Mouse (Mus musculus) hindbrain, embryonic 10.5 days (tissue): ENCODE data around the gene Luc7l3. TPM values are rescaled to one million over a fixed set of nuclear protein-coding genes. Genes with fewer than 3 reads are reported as not detected.

ENCODE experiments used
- DNase-seq: peaks from one replicate; pipeline ENCODE4 v3.0.0-alpha.2; 2017; ENCODE audit warnings: low spot score
- H3K27ac ChIP-seq: fragments of 300-500 bp; sonication (generic); 2 replicates; pipeline ENCODE4 v1.5.1; 2016; ENCODE audit warnings: mild to moderate bottlenecking, moderate library complexity
- H3K27me3 ChIP-seq: fragments of 300-500 bp; sonication (generic); 2 replicates; pipeline ENCODE4 v1.6.1; 2016; ENCODE audit warnings: mild to moderate bottlenecking; ENCODE audit not compliant: poor library complexity, insufficient read depth, severe bottlenecking
- H3K36me3 ChIP-seq: fragments of 300-500 bp; sonication (generic); 2 replicates; pipeline ENCODE4 v1.6.1; 2016; ENCODE audit warnings: mild to moderate bottlenecking, moderate library complexity
- H3K4me1 ChIP-seq: fragments of 300-500 bp; sonication (generic); replicated peaks from 2 replicates; pipeline ENCODE4 v1.6.1; 2016; ENCODE audit warnings: mild to moderate bottlenecking
- H3K4me3 ChIP-seq: fragments of 300-500 bp; sonication (generic); 2 replicates; pipeline ENCODE4 v1.5.1; 2016; ENCODE audit warnings: mild to moderate bottlenecking, moderate library complexity
- H3K9me3 ChIP-seq: fragments of 300-500 bp; sonication (generic); 2 replicates; pipeline ENCODE4 v1.6.1; 2016; ENCODE audit warnings: mild to moderate bottlenecking, moderate library complexity
- WGBS: fragments of 180-500 bp; shearing (Covaris S2); methylation state at CpG from one replicate; pipeline ENCODE4 v1.1.7; 2016; 5-methylcytosine and 5-hydroxymethylcytosine counted together
- polyA plus RNA-seq: library from polyadenylated mRNA; unstranded; fragments of >200 nt; fragmentation: Nextera tagmentation; extraction: Ambion mirVana; gene quantifications from 2 replicates; pipeline ENCODE4 v1.2.1, GENCODE M21; 2016

Luc7l3 gene
- polyA plus RNA-seq, 1 experiment from 2014 or later, result 72.3 TPM

DNA sequence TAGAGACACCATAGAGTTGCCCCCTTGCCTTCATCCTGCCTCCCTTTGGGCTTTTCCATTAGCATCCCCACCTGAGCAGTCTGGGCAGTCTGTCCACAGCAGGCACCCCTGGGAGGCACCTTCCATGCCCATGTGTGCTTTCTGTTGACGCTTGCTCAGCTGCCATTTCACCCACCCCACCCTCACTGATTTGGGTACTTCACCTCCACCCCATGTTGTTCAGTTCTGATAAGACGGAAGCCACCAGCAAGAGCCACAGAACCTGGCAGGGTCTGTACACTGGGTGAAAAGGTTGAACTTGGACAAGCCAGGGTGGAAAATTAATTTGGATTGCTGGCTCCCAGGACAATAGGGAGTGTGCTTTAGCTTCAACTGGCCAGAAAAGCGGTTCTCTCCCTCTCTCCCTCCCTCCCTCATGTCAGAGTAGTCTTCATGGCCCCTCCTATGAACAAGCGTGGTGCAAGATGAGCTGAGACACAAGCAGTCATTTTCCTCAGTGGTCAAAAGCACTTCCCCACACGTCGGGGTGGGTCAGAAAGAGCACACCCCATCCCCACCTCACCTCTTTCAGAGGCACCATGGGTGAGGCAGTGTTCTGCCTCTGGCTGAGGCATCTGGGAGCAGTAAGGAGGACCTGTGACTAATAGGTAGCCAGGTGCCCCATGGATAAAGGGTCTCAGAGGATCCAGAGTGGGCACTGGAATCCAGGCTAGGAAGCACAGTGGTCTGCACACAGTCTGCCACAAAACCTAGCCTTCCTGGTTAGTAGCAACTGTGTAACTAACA, 60.0 kb downstream of the Luc7l3 start:
- H3K9me3 ChIP-seq, result no peaks in the 10 kb centered on the region
- no peaks in the 10 kb centered on the region for H3K27me3 ChIP-seq
- H3K36me3 ChIP-seq, result no peaks in the 10 kb centered on the region
- no peak overlapping the region for H3K27ac ChIP-seq
- H3K4me1 ChIP-seq, result peaks cover 25% of the 10 kb centered on the region
- WGBS, result 73% methylated on average over 6 of the region's 6 CpGs
- DNase-seq, result no peak
- no peak overlapping the region for H3K4me3 ChIP-seq

DNA sequence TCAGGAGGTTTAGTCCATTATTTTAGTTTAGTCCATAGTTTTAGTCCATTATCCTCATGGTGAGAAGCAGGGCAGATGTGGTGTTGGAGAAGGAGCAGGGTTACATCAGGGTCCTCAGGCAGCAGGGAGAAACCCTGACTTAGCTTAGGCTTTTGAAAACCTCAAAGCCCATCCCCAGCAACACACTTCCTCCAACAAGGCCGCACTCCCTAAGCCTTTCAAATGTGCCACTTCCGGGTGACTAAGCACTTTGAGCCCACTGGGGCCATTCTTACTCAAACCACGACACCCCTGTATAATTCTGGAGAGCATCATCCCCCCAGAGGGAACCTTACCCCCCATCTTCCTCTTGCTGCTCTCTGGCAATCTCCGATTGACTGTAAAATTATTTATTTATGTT, 62.0 kb downstream of the Luc7l3 start:
- H3K4me3 ChIP-seq, result no peak overlapping the region
- DNase-seq, result no peak
- H3K36me3 ChIP-seq, result no peaks in the 10 kb centered on the region
- no peaks in the 10 kb centered on the region for H3K9me3 ChIP-seq
- H3K4me1 ChIP-seq, result 0 out of 2 replicates have a peak, but pooled peaks cover 14% of the 10 kb centered on the region
- 68% methylated on average over 4 of the region's 4 CpGs for WGBS
- no peak overlapping the region for H3K27ac ChIP-seq
- H3K27me3 ChIP-seq, result no peaks in the 10 kb centered on the region

GRCm38 (mm10) chr11:94257987-94258386, 63.8 kb downstream of the Luc7l3 start:
- H3K36me3 ChIP-seq, result no peaks in the 10 kb centered on the region
- 82% methylated on average over 14 of the region's 14 CpGs for WGBS
- DNase-seq, result no peak
- H3K9me3 ChIP-seq, result no peaks in the 10 kb centered on the region
- H3K27me3 ChIP-seq, result no peaks in the 10 kb centered on the region
- H3K4me3 ChIP-seq, result no peak overlapping the region
- no peak overlapping the region for H3K27ac ChIP-seq
- H3K4me1 ChIP-seq, result 0 out of 2 replicates have a peak, but pooled peaks cover 10% of the 10 kb centered on the region

DNA sequence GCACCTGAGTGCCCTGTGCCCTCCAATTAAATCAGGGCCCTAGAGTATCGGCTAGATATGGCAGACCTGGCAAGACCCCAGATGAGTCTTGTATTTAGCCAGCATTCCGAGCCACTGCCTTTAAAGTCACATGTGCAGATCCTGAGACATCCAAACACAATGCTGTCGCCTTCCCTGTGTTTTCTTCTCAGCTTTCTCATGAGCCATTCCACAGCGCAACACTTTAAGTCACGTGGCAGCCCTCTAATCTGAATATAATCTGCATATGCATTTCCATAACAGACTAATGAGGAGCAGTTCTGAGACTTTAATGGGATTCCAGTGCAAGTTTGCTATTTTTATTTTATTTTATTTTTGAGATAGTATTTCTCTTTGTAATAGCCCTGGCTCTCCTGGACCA, 66.1 kb downstream of the Luc7l3 start:
- H3K9me3 ChIP-seq, result no peaks in the 10 kb centered on the region
- no peak for DNase-seq
- H3K27ac ChIP-seq, result no peak overlapping the region
- H3K36me3 ChIP-seq, result no peaks in the 10 kb centered on the region
- WGBS, result 81% methylated on average over 5 of the region's 5 CpGs
- no peaks in the 10 kb centered on the region for H3K4me1 ChIP-seq
- H3K4me3 ChIP-seq, result no peak overlapping the region
- H3K27me3 ChIP-seq, result no peaks in the 10 kb centered on the region

DNA sequence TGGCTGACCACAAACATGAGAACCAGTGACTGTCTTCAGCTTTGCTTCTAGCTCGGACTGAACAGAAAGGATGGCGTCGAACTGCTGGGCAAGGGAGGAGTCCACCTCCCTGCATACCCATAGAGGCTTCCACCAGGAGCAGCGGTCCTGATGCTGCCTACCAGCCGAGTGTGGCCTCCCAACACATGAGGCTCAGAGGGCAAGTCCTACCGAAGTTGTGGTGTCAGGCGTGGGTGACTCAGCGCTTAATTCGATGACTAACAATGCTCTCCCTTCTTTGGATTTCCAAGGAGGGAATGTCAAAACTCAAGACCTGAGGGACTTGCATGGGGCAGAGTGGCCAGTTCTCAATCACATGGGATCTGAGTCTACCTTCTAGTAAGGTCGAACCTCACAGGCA, 68.1 kb downstream of the Luc7l3 start:
- Histone ChIP-seq H3K36me3 (no peaks in the 10 kb centered on the region), H3K4me3 (no peak overlapping the region), H3K27ac (no peak overlapping the region), H3K27me3 (peaks cover under 1% of the 10 kb centered on the region; the same call in 1 of the 2 replicates), H3K4me1 (no peaks in the 10 kb centered on the region), H3K9me3 (no peaks in the 10 kb centered on the region)
- no peak for DNase-seq
- 87% methylated on average over 10 of the region's 10 CpGs for whole genome bisulfite sequencing

GRCm38 (mm10) chr11:94253156-94253555, 68.6 kb downstream of the Luc7l3 start:
- no peak overlapping the region for H3K4me3 ChIP-seq
- no peak overlapping the region for H3K27ac ChIP-seq
- WGBS, result 81% methylated on average over 9 of the region's 9 CpGs
- peaks cover 4% of the 10 kb centered on the region; the same call in 1 of the 2 replicates for H3K27me3 ChIP-seq
- no peaks in the 10 kb centered on the region for H3K9me3 ChIP-seq
- no peaks in the 10 kb centered on the region for H3K4me1 ChIP-seq
- H3K36me3 ChIP-seq, result no peaks in the 10 kb centered on the region
- no peak for DNase-seq

GRCm38 (mm10) chr11:94246789-94247061, 75.1 kb downstream of the Luc7l3 start:
- Histone ChIP-seq H3K27me3 (peaks cover 40% of the 10 kb centered on the region), H3K27ac (peak overlapping the region; percentile 79), H3K4me3 (no peak overlapping the region), H3K4me1 (peaks cover 59% of the 10 kb centered on the region), H3K9me3 (no peaks in the 10 kb centered on the region), H3K36me3 (no peaks in the 10 kb centered on the region)
- WGBS, result 68% methylated on average over 8 of the region's 8 CpGs
- no peak for DNase-seq

DNA sequence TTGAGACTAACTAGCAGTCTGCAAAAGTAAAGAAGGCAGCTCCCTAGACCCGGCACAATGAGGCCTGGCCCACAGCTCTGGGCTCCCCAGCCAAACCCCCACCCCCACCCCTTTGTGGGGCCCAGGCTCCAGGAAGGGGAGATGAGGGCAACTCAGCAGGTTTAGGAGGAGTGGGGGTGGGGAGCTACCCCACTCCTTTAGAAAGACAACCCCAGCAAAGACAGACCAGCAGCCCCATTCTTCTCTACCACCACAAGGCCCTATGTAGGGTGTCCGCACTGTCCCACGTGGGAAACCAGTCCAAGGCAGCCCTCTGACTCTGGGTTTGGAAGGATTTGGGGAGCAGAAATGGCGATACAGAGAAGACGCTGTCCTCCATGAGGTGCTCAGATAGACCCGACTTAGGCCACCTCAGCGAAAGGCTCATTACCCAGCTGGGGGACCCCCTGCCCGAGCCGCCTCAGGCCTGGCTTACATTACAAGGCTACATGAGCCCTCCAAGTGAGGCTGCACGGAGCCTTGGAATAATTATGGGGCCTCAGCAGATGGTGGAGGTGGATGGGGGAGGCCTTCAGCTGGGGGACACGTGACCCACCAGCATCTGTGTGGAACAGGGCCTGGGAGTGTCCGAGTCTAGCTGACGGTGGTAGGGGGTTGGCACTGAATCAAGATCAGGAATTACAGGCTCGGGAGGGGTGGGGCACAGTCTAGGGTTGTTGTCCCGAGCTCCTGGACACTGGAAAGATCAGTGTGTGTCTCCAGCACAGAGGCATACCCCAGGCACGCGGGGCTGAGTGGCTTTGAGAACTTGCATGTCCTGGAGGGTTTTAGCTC, 75.6 kb downstream of the Luc7l3 start, which contains the start of gene Wfikkn2:
Wfikkn2 (minus strand) TSS at position 51 of the 834 bp plus-strand sequence.
- peak within 1 kb of the TSS; percentile 79 for H3K27ac ChIP-seq
- H3K9me3 ChIP-seq, result no peaks in the 10 kb centered on the region
- H3K36me3 ChIP-seq, result no peaks in the 10 kb centered on the region
- H3K4me1 ChIP-seq, result peaks cover 59% of the 10 kb centered on the region
- peaks cover 45% of the 10 kb centered on the region for H3K27me3 ChIP-seq
- no peak within 1 kb of the TSS for H3K4me3 ChIP-seq
- DNase-seq, result peak; percentile 72
- 43% methylated on average over 17 of the region's 17 CpGs for WGBS

DNA sequence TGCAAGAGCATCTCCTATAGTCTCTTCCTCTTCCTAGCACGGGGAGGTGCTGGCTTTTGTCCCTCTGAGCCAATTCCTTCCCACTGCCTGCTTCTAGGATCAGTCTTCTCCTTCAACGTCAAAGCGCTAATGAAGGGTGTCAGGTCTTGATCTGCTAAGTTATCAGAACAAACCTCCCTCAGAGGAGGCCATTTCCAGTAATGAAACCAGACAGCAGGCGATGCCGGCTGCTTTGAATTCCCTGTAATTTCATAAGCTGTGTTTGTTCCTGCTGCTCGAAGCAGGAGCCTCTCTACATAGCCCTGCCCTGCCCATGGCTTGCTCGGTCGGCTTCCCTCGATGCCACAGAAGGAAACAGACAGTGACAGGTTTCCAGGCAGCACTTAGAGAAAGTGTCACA, 77.4 kb downstream of the Luc7l3 start:
- Histone ChIP-seq H3K36me3 (no peaks in the 10 kb centered on the region), H3K4me3 (no peak overlapping the region), H3K27ac (peak overlapping the region; percentile 64; the same call in 1 of the 2 replicates), H3K4me1 (peaks cover 68% of the 10 kb centered on the region), H3K27me3 (peaks cover 45% of the 10 kb centered on the region), H3K9me3 (no peaks in the 10 kb centered on the region)
- DNase-seq, result no peak
- 70% methylated on average over 9 of the region's 9 CpGs for WGBS

GRCm38 (mm10) chr11:94243422-94244180, 78.2 kb downstream of the Luc7l3 start:
- Histone ChIP-seq H3K9me3 (no peaks in the 10 kb centered on the region), H3K4me3 (peak overlapping the region; percentile 49), H3K27ac (peak overlapping the region; percentile 81), H3K36me3 (no peaks in the 10 kb centered on the region), H3K4me1 (peaks cover 68% of the 10 kb centered on the region), H3K27me3 (peaks cover 48% of the 10 kb centered on the region)
- no peak for DNase-seq
- WGBS, result 35% methylated on average over 15 of the region's 15 CpGs

DNA sequence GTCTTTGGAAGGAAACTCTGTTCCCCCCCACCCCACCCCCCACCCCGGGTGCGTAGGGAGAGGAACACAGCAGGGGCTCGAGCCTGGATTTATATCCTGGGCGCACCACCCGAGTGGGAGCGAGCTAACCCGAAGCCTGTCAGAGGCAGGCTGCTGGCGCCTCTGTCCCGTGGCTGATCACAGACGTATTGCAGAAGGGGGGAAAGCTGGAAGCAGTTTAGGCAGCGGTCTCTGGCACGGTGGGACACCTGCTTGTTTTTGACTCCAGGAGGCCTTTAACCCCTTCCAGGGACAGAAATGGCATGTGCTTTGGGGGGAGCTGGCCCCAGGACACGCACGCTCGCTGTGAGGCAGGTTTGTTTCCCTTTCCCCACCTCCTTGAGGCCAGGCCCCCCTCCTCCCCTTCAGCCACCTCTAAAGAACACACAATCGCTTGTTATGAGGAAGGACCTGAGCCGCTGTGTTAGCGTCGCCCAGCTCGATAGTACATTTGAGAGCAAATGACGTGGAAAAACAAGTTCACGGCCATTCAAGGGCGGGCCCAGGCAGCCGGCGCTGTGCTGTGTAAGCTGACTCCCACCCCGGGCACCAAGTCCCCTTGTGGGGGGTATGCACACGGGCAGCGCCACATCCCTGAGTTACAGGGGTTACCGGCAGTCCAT, 78.9 kb downstream of the Luc7l3 start:
- Histone ChIP-seq H3K36me3 (no peaks in the 10 kb centered on the region), H3K4me1 (peaks cover 68% of the 10 kb centered on the region), H3K27ac (peak overlapping the region; percentile 81), H3K9me3 (no peaks in the 10 kb centered on the region), H3K4me3 (peak overlapping the region; percentile 49), H3K27me3 (peaks cover 47% of the 10 kb centered on the region)
- peak; percentile 51 for DNase-seq
- 5% methylated on average over 29 of the region's 29 CpGs for WGBS

GRCm38 (mm10) chr11:94239706-94240105, 82.1 kb downstream of the Luc7l3 start:
- Histone ChIP-seq H3K27ac (0 out of 2 replicates have a peak overlapping the region, but pooled peaks have one; percentile 24), H3K4me1 (peaks cover 47% of the 10 kb centered on the region), H3K27me3 (peaks cover 44% of the 10 kb centered on the region), H3K4me3 (no peak overlapping the region), H3K36me3 (no peaks in the 10 kb centered on the region), H3K9me3 (no peaks in the 10 kb centered on the region)
- DNase-seq, result no peak
- WGBS, result 47% methylated on average over 9 of the region's 9 CpGs
